Mouse (Mus musculus) layer of hippocampus, adult 18-20 months (tissue): ENCODE measurements at regions not wholly inside any gene's neighbourhood (a gene's known extent, or its start where the extent isn't known, plus 50 kb on each side); places are given as distances from the start of the nearest gene placed in this dataset.
"Not testable (repeated sequence)": the region's sequence is repeated elsewhere in the genome, so short reads cannot be mapped to it uniquely, and the experiment has no call there.

Experiments
- DNase-seq, 2 experiments: peaks; one replicate each; pipeline ENCODE4 v3.0.0; 2022; ENCODE audit warnings: low spot score in 2 of 2

- DNase-seq, result peak in 1 of 2 experiments; percentile 58
Observed at GRCm38 (mm10) chr14:87612871-87613270, 196.4 kb downstream of the Tdrd3 start.

- peak in 1 of 2 experiments; percentile 11 for DNase-seq
Observed at GRCm38 (mm10) chr14:87619368-87620035, 203.1 kb downstream of the Tdrd3 start.

GRCm38 (mm10) chr14:87631078-87631813, 214.8 kb downstream of the Tdrd3 start:
- no peak for DNase-seq

GRCm38 (mm10) chr14:87634596-87634995, 218.2 kb downstream of the Tdrd3 start:
- DNase-seq, result no peak

- no peak for DNase-seq
Observed at GRCm38 (mm10) chr14:87637131-87637530, 220.7 kb downstream of the Tdrd3 start.

- DNase-seq, result no peak
Observed at GRCm38 (mm10) chr14:87667910-87668309, 251.5 kb downstream of the Tdrd3 start.

- DNase-seq, result no peak
Observed at GRCm38 (mm10) chr14:87669496-87669895, 253.1 kb downstream of the Tdrd3 start.

GRCm38 (mm10) chr14:87680788-87681187, 264.3 kb downstream of the Tdrd3 start:
- DNase-seq, result peak; percentile 12 to 36

- peak in 1 of 2 experiments; percentile 43 for DNase-seq
Observed at GRCm38 (mm10) chr14:87683091-87683806, 266.8 kb downstream of the Tdrd3 start.

GRCm38 (mm10) chr14:87689866-87690265, 273.4 kb downstream of the Tdrd3 start:
- DNase-seq, result no peak

- no peak for DNase-seq
Observed at GRCm38 (mm10) chr14:87736456-87736855, 320.0 kb downstream of the Tdrd3 start.

GRCm38 (mm10) chr14:87745524-87745923, 329.1 kb downstream of the Tdrd3 start:
- DNase-seq, result no peak

- DNase-seq, result no peak
Observed at GRCm38 (mm10) chr14:87746011-87746410, 329.6 kb downstream of the Tdrd3 start.

- DNase-seq, result no peak
Observed at GRCm38 (mm10) chr14:87749068-87749467, 332.6 kb downstream of the Tdrd3 start.

GRCm38 (mm10) chr14:87749762-87750161, 333.3 kb downstream of the Tdrd3 start:
- DNase-seq, result no peak

- no peak for DNase-seq
Observed at GRCm38 (mm10) chr14:87750665-87751170, 334.3 kb downstream of the Tdrd3 start.

GRCm38 (mm10) chr14:87754744-87755143, 338.3 kb downstream of the Tdrd3 start:
- DNase-seq, result peak in 1 of 2 experiments; percentile 19

GRCm38 (mm10) chr14:87775332-87775890, 359.0 kb downstream of the Tdrd3 start:
- no peak for DNase-seq

GRCm38 (mm10) chr14:87799803-87800202, 383.4 kb downstream of the Tdrd3 start:
- no peak for DNase-seq

- DNase-seq, result not testable (repeated sequence)
Observed at GRCm38 (mm10) chr14:87809664-87810063, 393.2 kb downstream of the Tdrd3 start.

GRCm38 (mm10) chr14:87844120-87844519, 427.7 kb downstream of the Tdrd3 start:
- DNase-seq, result no peak
